Mouse (Mus musculus) brain, adult 2 months (tissue): ENCODE measurements at regions not wholly inside any gene's neighbourhood (a gene's known extent, or its start where the extent isn't known, plus 50 kb on each side); places are given as distances from the start of the nearest gene placed in this dataset.

Source experiments
- DNase-seq: peaks from one replicate; pipeline ENCODE4 v3.0.0; 2011; ENCODE audit warnings: low read depth, low spot score

GRCm38 (mm10) chr4:81970472-81970871 lies 527.9 kb upstream of the Mpdz start:
- no peak for DNase-seq

- no peak for DNase-seq
These were observed 527.1 kb upstream of the Mpdz start for GRCm38 (mm10) chr4:81969621-81970115.

GRCm38 (mm10) chr4:81966054-81966623 lies 523.5 kb upstream of the Mpdz start:
- no peak for DNase-seq

GRCm38 (mm10) chr4:81963112-81963511 lies 520.5 kb upstream of the Mpdz start:
- no peak for DNase-seq

- DNase-seq: no peak
These were observed 520.0 kb upstream of the Mpdz start for GRCm38 (mm10) chr4:81962586-81962985.

GRCm38 (mm10) chr4:81960552-81961534 lies 518.2 kb upstream of the Mpdz start:
- peak; percentile 78 for DNase-seq

- no peak for DNase-seq
These were observed 514.5 kb upstream of the Mpdz start for GRCm38 (mm10) chr4:81956926-81957694.

GRCm38 (mm10) chr4:81953023-81953422 lies 510.4 kb upstream of the Mpdz start:
- no peak for DNase-seq

GRCm38 (mm10) chr4:81937384-81937783 lies 494.8 kb upstream of the Mpdz start:
- peak; percentile 98 for DNase-seq

GRCm38 (mm10) chr4:81930956-81931355 lies 488.3 kb upstream of the Mpdz start:
- DNase-seq: peak; percentile 63

- DNase-seq: no peak
These were observed 486.1 kb upstream of the Mpdz start for GRCm38 (mm10) chr4:81928581-81929244.

GRCm38 (mm10) chr4:81927176-81927714 lies 484.6 kb upstream of the Mpdz start:
- DNase-seq: no peak

GRCm38 (mm10) chr4:81926662-81927141 lies 484.1 kb upstream of the Mpdz start:
- no peak for DNase-seq

GRCm38 (mm10) chr4:81925611-81926010 lies 483.0 kb upstream of the Mpdz start:
- DNase-seq: peak; percentile 12

- DNase-seq: peak; percentile 10
These were observed 481.5 kb upstream of the Mpdz start for GRCm38 (mm10) chr4:81924120-81924519.

- peak; percentile 65 for DNase-seq
These were observed 480.3 kb upstream of the Mpdz start for GRCm38 (mm10) chr4:81922876-81923275.

GRCm38 (mm10) chr4:81914971-81915370 lies 472.4 kb upstream of the Mpdz start:
- DNase-seq: no peak

GRCm38 (mm10) chr4:81913296-81913695 lies 470.7 kb upstream of the Mpdz start:
- DNase-seq: no peak

- DNase-seq: no peak
These were observed 470.0 kb upstream of the Mpdz start for GRCm38 (mm10) chr4:81912653-81913052.

GRCm38 (mm10) chr4:81899961-81900540 lies 457.4 kb upstream of the Mpdz start:
- peak; percentile 66 for DNase-seq

- no peak for DNase-seq
These were observed 456.0 kb upstream of the Mpdz start for GRCm38 (mm10) chr4:81898661-81899060.
